Mouse (Mus musculus) kidney, postnatal 0 days (tissue): ENCODE measurements around the gene Lrrc27. TPM values are rescaled to one million over a fixed set of nuclear protein-coding genes. Genes with fewer than 3 reads are reported as not detected.

ENCODE experiments used
- ATAC-seq: fragments of 200-750 bp; cut with Nextera tagmentation; replicated peaks from 2 replicates; pipeline ENCODE4 v1.8.0; 2017; ENCODE audit warnings: low read depth, moderate number of reproducible peaks, moderate TSS enrichment, moderate library complexity; ENCODE audit not compliant: low FRiP score
- DNase-seq: peaks from one replicate; pipeline ENCODE4 v3.0.0-alpha.2; 2016; ENCODE audit warnings: low spot score
- H3K27ac ChIP-seq: fragments of 300-500 bp; sonication (generic); 2 replicates; pipeline ENCODE4 v1.5.1; 2014; ENCODE audit warnings: mild to moderate bottlenecking
- H3K27me3 ChIP-seq: fragments of 300-500 bp; sonication (generic); 2 replicates; pipeline ENCODE4 v1.6.1; 2014; ENCODE audit warnings: low read length, mixed read lengths; ENCODE audit not compliant: insufficient read depth
- H3K36me3 ChIP-seq: fragments of 300-500 bp; sonication (generic); 2 replicates; pipeline ENCODE4 v1.6.1; 2014; ENCODE audit warnings: low read length, mixed read lengths; ENCODE audit not compliant: insufficient read depth
- H3K4me1 ChIP-seq: fragments of 300-500 bp; sonication (generic); replicated peaks from 2 replicates; pipeline ENCODE4 v1.6.1; 2014; ENCODE audit warnings: antibody characterized with exemption, low read length, mixed read lengths; ENCODE audit not compliant: insufficient read depth
- H3K4me2 ChIP-seq: fragments of 300-500 bp; sonication (generic); 2 replicates; pipeline ENCODE4 v1.6.1; 2014; ENCODE audit warnings: mild to moderate bottlenecking, low read length, moderate library complexity, mixed read lengths
- H3K4me3 ChIP-seq: fragments of 300-500 bp; sonication (generic); replicated peaks from 2 replicates; pipeline ENCODE4 v1.5.1; 2014; ENCODE audit warnings: low read depth, low read length
- H3K9ac ChIP-seq: fragments of 300-500 bp; sonication (generic); 2 replicates; pipeline ENCODE4 v1.6.1; 2014; ENCODE audit warnings: low read depth, low read length
- H3K9me3 ChIP-seq: fragments of 300-500 bp; sonication (generic); replicated peaks from 2 replicates; pipeline ENCODE4 v1.6.1; 2016; ENCODE audit warnings: low read length, inconsistent platforms, mixed read lengths
- CTCF ChIP-seq: IDR thresholded peaks from 2 replicates; pipeline ENCODE4 v1.5.1; 2016; ENCODE audit warnings: antibody characterized with exemption, low read depth, mild to moderate bottlenecking, moderate library complexity
- WGBS: fragments of 180-500 bp; shearing (Covaris S2); extraction: QIAGEN DNeasy Blood & Tissue Kit; methylation state at CpG from one replicate; pipeline ENCODE4 v1.1.7; 2014; 5-methylcytosine and 5-hydroxymethylcytosine counted together
- polyA plus RNA-seq: library from polyadenylated mRNA; unstranded; fragments of >200 nt; fragmentation: Nextera tagmentation; extraction: Ambion mirVana; gene quantifications from 2 replicates; pipeline ENCODE4 v1.2.1, GENCODE M21; 2015

The Lrrc27 gene
- polyA plus RNA-seq, 1 experiment from 2014 or later = 4.1 TPM

DNA sequence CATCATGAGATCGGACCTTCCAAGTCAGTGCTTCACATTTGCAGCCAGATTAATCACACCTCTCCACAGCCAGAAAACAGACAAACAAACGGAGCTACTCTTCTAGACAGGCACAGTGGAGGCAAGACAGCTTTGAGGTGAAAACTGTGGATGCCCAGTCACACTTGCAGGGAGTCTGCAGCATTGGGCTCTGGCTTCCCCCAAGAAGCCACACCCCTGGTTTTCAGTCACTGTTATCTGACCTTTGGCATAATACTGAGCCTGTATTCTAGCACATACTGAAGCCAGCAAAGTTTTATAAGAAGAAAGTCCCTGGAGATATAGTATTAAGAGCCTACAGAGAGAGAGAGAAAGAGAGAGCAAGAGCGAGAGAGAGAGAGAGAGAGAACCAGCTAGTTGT lies 26.6 kb downstream of the Lrrc27 start:
- no peaks in the 10 kb centered on the region for H3K27me3 ChIP-seq
- peaks cover 7% of the 10 kb centered on the region; the same call in 1 of the 2 replicates for H3K4me1 ChIP-seq
- no peak for ATAC-seq
- no peaks in the 10 kb centered on the region for H3K9me3 ChIP-seq
- H3K4me2 ChIP-seq = no peak overlapping the region
- H3K27ac ChIP-seq = no peak overlapping the region
- DNase-seq = no peak
- H3K4me3 ChIP-seq = no peak overlapping the region
- H3K9ac ChIP-seq = no peak overlapping the region
- H3K36me3 ChIP-seq = no peaks in the 10 kb centered on the region
- 81% methylated on average over 3 of the region's 3 CpGs for WGBS
- no peak for TF ChIP-seq CTCF

DNA sequence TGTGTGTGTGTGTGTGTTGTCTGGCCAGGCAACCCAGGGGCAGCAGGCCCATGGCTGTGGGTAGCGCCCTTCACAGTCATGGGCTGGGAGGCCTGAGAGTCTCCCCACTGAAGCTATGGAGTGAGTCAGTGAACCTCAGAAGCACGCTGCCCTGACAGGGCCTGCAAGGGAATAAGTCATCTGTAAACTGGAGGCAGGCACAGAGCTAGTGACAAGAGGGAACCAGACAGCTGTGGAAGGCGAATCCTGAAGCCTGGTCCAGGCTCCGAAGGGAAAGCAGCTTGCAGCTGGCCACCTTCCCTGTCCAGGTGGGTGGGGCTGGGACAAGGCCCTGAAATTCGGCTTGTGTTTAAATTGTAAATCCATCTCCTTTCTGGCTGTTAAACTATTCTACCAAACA lies 33.3 kb downstream of the Lrrc27 start:
- Histone ChIP-seq H3K4me2 (no peak overlapping the region), H3K4me1 (peaks cover 26% of the 10 kb centered on the region), H3K27ac (no peak overlapping the region), H3K27me3 (no peaks in the 10 kb centered on the region), H3K9me3 (no peaks in the 10 kb centered on the region), H3K9ac (no peak overlapping the region), H3K4me3 (no peak overlapping the region), H3K36me3 (no peaks in the 10 kb centered on the region)
- TF ChIP-seq CTCF = no peak
- ATAC-seq = no peak
- peak; percentile 40 for DNase-seq
- WGBS = 52% methylated on average over 5 of the region's 5 CpGs

DNA sequence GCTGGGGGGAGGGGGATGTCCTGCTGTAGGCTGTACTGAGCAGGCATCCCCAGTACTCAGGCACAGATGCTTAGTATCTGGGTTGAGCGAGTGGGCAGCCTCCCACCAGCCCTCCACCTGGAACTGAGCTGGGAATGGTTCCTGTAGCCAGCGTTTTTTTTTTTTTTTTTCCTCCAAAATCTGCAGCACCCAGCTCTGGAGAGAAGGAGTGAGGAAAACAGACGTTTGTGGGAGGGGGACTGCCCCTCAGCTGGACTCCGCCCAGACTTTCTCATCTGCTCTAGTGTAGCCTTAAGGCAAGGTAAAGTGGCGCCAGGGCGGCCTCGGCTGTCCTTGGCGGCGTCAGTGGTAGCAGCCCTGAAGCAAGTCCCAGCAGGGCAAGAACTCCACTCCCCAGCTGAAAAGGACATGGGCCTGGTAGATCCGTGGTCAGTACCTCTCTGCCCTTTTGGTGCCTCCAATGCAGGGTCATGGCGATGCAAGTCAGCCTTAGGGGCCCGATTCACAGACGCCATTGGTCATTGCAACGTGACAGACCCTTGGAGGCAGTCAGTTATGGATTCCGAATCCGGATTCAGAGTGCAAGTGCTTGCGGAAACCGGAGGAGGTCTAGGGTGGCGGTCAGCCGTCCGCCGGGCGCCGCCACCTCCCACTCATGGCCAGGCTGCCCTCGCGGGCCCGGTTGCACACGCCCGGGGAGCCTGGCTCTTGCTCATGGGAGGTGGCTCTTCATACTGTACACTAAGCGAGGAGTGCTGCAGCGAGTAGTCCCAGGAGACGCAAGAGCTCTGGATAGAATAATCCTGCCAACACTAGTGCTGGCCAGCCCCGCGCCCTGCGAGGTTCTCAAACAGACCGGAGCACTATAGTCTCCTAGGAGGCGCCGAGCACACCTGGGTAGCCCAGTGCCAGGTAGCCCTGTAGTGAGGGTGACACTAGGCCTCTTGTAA lies 34.4 kb downstream of the Lrrc27 start:
- H3K9ac ChIP-seq = peak overlapping the region; percentile 70
- peak overlapping the region; percentile 91 for H3K4me2 ChIP-seq
- H3K9me3 ChIP-seq = no peaks in the 10 kb centered on the region
- 6% methylated on average over 38 of the region's 38 CpGs for WGBS
- H3K36me3 ChIP-seq = no peaks in the 10 kb centered on the region
- ATAC-seq (peak; percentile 30), DNase-seq (peak; percentile 65)
- H3K4me1 ChIP-seq = peaks cover 35% of the 10 kb centered on the region
- H3K27ac ChIP-seq = peak overlapping the region; percentile 84
- no peaks in the 10 kb centered on the region for H3K27me3 ChIP-seq
- H3K4me3 ChIP-seq = peak overlapping the region; percentile 66
- no peak for TF ChIP-seq CTCF

DNA sequence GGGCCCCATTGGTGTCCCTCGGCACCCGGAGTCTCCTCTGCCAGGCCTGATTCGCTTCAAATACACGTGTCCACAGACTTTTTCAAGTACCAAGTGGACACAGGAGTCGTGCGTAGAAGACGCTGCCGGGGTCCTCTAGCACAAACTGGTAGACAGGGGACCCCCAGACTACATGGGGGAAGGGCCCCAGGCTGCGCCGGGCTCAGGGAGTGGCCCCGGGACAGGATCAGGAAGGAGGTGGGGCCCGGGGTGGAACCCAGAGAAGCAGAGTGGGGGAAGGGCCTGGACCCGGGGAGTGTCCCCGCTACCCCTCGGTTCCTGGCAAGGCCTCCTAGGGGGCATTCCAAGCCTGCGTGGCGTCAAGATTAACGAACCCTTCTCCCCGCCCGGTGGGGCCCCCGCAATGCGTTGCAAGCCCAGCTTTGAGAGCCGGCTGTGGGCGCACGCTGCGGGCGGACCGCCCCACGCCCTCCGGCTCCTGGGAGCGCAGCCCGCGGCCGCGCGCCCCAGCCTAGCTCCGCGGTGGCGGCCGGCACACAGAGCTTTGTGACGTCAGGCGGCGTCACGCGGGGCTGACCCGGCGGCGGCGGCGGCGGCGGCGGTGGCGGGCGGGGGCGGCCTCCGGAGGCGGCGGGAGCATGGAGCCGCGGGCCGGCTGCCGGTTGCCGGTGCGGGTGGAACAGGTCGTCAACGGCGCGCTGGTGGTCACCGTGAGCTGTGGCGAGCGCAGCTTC lies 35.3 kb downstream of the Lrrc27 start, which contains the start of gene Pwwp2b:
TSS of gene Pwwp2b (plus strand) at position 602 of the 734 bp plus-strand sequence.
- WGBS = under 1% methylated on average over 69 of the region's 72 CpGs
- H3K9ac ChIP-seq = peak within 1 kb of the TSS; percentile 70
- H3K4me2 ChIP-seq = peak within 1 kb of the TSS; percentile 91

DNA sequence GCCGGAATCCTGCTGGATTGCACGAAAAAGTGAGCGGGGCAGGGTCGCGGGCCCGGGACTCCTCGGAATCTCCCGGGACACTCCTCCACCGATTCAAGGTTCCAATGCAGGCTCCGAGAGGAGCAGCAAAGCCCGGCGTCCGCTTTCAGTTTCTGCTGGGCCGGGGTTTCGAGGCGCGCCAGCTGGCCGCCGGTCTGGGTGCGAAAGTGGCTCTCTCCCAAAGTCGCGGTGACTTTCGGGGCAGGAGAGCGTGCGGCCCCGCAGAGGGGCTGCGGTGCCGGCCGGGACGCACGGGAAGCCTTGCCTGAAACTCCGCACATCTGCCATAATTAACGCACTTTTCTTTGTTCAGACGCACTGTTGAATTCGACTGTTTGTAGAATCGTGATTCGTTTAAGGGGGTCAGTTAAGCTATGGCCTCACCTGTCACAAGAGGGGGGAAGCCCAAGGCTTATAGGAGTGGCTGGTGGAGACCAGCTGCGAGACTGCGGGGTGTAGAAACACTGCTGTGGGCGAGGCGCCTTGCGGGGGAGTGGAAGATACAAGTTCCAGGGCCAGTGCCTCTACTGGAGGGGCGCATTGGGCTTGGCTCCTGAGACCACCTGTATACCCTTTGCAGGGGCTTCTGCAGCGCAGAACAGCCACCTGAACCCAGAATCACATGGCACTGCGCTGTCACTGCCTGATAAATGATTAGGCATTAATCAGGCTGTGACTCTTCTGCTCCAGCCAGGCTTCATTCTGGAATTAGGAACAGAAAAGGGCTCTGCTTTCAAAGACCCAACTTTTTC lies 36.0 kb downstream of the Lrrc27 start:
- under 1% methylated on average over 42 of the region's 45 CpGs for WGBS

More for the DNA sequence above, 35.3 kb downstream of the Lrrc27 start, which contains the start of gene Pwwp2b:
- H3K9me3 ChIP-seq = no peaks in the 10 kb centered on the region
- peaks cover 38% of the 10 kb centered on the region for H3K4me1 ChIP-seq
- TF ChIP-seq CTCF = no peak
- peak within 1 kb of the TSS; percentile 84 for H3K27ac ChIP-seq
- H3K4me3 ChIP-seq = peak within 1 kb of the TSS; percentile 66
- no peaks in the 10 kb centered on the region for H3K36me3 ChIP-seq
- no peaks in the 10 kb centered on the region for H3K27me3 ChIP-seq
- DNase-seq (peak; percentile 66), ATAC-seq (peak; percentile 81)

More for the DNA sequence above, 36.0 kb downstream of the Lrrc27 start:
- H3K9ac ChIP-seq = peak overlapping the region; percentile 70
- H3K4me3 ChIP-seq = peak overlapping the region; percentile 66
- peak; percentile 50 for DNase-seq
- peak overlapping the region; percentile 91 for H3K4me2 ChIP-seq
- peak overlapping the region; percentile 84 for H3K27ac ChIP-seq
- no peak; the same call in 1 of the 2 replicates for ATAC-seq
- no peak for TF ChIP-seq CTCF
- H3K36me3 ChIP-seq = no peaks in the 10 kb centered on the region
- peaks cover 38% of the 10 kb centered on the region for H3K4me1 ChIP-seq
- H3K9me3 ChIP-seq = no peaks in the 10 kb centered on the region
- no peaks in the 10 kb centered on the region for H3K27me3 ChIP-seq
